Mouse (Mus musculus): ENCODE measurements around the gene Sbk2. TPM values are rescaled to one million over a fixed set of nuclear protein-coding genes. Genes with fewer than 3 reads are reported as not detected.

Sbk2 gene
- polyA plus RNA-seq (2021; fragmentation: Nextera tagmentation): 0.31 and 0.74 TPM in 2 replicates
- long read RNA-seq, experiment 1, partial matches to known transcripts: 0 of 1 reads
- long read RNA-seq, experiment 1, other reads (novel, unspliced or antisense): 1 of 1 reads
- long read RNA-seq, experiment 2: 0 reads

DNA sequence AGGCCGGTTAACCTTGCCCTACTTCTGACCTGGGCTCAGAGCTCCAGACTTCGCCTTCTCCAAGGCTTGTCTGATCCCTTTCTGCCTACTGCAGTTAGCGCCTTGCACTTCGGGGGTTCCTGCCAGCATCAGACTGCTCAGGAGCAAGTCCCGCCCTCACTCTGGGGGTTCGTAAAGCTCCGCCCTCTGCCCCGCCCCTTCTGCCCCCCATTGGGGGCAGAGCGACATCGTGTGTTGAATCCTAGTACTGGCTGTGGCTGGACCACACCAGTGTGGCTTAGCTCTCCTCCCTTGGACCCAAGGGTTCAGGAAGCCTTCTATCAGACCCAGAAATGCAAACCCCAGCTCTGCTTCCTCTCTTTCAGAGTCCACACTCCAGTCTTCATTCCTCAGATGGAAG is at the start of gene Sbk2:
Gene Sbk2, minus strand, starts transcription at position 135 of the 400 bp plus-strand sequence.

DNA sequence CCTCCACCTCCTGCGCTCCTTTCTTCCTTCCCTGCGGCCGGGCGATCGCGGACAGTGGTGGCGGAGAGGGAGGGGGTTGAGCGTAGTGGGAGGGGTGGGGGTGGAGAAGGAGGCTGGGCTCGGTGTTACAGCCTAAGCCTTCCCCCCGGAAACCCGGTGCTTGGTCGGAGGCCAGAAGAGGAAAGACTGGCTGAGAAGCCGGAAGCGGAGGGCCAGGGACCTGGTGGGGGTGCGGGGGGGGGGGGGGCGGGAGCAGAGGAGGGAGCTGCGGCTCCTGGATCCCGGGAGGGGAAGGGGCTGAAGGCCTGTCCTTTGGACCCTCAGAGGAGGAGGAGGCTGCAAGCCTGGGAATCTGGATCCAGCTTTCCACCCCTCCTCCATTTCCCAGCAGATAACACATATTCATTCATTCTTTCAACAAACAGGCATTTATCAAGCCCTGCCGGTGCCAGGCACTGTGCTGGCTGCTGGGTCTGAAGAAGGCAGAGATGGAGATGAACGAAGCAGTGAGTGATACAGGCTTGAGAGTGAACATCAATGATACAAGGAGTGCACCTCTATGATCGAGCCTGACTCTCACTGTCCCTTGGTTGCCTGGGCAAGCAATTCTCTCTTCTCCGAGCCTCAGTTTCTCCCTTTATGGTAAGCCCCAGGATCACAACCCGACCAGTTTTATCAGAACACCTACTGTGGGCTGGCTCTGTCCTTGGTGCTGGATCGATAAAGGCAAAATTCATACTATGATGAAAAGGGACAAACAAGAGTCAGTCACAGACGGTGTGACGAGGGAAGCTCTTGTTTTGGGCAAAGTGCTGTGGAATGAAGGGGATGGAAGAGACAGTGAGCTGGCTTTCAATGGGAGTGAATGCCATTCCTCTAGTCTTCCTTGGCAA is 32.0 kb upstream of the Sbk2 start, which contains the start of gene Zfp579:
Gene Zfp579, minus strand, starts transcription at position 156 of the 893 bp plus-strand sequence.

DNA sequence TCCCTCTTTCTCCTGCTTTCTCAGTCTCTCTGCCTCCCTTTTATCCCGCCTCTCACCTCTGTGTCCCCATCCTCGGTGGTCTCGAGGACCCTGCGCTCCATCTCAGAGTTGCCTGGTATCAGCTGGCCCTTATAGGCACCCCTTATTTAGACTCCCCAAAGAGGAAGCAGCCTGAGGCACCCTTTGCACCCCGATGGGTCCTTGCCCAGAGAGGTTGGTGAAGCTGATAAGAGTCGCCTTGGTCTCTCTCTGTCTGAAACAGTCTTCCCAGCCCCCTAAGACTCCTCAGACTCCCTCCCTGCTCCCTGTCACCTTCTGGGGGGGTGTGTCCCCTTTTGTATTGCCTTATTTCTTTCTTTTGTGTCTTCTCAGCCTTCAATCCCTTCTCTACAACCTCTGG is 6.9 kb upstream of the Sbk2 start, which contains the start of gene Sbk3:
Gene Sbk3, minus strand, starts transcription at position 101 of the 400 bp plus-strand sequence.

DNA sequence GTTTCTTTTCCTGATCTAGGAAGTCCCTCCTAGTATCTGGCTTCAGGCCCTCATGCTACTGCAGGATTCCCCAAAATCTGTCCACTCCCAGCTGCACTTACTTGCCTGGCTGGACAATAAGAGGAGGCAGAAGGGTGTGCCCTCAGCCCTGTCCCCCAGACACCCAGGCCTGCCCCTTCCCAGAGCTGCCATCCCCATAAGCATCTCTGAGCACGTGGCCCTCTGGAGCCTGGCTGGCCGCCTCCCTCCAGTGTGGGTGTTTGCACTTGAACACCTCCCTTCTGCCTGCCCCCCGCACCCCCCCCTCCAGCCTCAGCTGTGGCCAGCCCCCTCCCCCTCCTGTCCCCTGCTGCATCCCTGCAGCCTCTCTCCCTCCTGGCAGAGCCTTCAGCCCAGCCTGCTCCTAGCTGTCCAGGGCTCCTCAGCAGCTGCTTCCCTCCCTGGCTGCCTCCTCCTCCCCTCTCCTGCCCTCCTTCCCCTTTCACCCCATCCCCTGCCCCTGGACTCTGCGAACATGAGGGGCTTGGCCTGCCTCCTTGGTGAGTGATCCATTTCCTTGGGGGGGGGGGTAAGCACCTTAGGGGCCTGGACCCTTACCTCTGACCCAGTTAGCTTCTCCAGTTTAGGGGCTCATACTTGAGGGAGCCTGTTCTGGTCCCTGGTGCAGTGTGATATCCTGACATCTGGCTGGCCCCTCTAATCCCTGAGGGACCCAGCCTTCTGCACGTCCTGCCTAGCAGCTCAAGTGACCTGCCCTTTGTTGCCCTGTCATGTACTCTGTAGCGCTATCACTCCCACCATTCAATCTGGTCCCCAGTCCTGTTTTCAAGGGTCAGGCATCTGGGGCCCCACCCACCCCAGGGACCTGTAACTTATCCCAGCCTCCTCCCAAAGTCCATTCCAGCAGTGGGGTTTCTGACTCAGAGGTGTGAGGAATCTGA is 38.5 kb downstream of the Sbk2 start, which contains the start of gene Ssc5d:
Gene Ssc5d, plus strand, starts transcription at position 345 of the 941 bp plus-strand sequence.

DNA sequence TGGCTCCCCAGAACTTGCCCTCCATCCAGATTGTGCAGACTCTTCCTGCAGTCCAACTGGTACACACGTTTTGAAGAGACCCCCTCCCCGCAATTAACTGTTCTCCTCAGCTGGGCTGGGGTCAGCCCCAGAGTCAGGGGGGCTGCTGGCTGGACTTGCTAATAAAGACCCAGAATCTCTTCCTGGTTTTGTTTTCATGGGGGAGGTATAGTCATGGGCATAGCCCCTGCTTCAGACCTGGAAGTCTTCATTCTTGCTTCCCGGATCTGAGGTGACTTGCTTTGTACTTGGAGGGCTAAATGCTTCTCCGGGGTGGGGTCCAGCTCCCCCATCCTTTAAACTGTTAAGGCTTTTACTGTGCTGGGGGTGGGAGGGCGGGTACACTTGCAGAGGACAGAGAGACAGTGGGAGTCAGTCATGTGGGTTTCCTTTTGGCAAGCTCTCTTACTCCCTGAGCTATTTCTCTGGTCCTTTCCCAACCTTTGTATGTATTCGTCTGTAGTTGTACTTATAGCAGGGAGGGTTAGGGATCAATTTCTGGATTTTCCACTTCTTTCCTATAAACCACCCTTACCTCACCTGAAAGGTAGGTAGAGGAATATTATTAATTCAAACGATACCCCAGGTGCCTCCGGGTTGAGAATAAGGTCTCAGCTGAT is 42.3 kb downstream of the Sbk2 start, which contains the start of gene Nat14:
Gene Nat14, plus strand, starts transcription at position 205 of the 659 bp plus-strand sequence.

DNA sequence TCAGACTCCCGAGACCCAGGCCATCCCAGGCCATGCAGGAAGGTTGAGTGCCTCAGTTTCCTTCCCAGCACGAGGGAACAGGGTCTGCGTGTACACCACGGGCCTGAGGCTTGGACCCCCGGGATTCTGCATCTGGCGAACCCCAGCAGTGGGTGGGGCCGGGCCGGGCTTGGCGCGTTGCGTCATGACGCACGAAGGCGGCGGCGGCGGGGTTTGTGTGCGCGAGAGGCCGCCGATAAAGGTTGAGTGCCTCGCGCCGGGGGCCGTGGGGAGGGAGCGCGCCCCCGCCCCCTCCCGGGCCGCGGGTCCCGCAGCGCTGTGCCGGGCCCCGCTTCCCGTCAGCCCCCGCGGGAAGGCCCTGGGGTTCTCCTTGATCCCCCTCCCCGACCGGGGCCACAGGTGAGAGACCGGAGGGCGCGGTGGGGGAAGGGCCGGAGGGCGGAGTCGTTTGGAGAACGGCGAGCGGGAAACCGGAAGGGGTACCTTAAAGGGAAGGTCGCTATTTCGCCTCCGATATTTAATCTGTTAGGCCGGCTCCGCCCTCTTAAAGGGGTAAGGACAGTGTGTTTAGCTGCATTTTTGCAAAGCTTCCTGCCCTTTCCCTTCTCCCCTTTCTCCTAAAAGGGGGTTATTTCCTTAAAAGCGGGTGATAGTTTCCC is 49.1 kb downstream of the Sbk2 start, which contains the start of gene Zfp628:
Gene Zfp628, plus strand, starts transcription at position 211 of the 659 bp plus-strand sequence.

DNA sequence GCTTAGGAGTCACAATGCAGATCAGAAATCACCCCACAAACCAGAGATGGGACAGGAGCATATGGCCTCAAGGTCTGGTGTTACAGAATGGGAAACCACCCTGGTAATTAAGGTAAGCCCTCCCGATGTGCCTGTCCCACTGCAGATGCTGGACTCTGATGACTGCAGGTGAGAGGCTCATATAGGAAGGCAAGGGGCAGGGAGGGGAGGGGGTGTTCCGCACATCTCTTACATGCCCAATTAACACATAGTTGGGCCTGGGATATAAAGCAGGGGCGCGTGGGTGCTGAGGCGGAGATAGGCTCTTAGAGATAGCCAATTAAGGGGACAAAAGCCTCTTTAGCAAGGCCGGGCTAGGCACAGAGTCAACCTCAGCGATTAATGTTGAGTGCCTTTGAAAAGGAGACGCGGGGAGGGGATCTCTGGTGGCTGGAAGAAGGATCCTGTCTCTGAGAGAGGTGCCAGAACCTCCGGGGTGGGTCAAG is 57.7 kb downstream of the Sbk2 start, which contains the start of gene Gm36210:
Gene Gm36210, minus strand, starts transcription at position 51 of the 485 bp plus-strand sequence.

Other genes starting within 250 kb of the Sbk2 start
- gene Tmem150b, start 239.2 kb downstream of the Sbk2 start, polyA plus RNA-seq (2021; fragmentation: Nextera tagmentation): not detected in 2 replicates
- 4.3 and 4.5 TPM in 2 replicates for gene Kmt5c, start 224.3 kb downstream of the Sbk2 start, polyA plus RNA-seq (2021; fragmentation: Nextera tagmentation)
- gene Cox6b2, start 211.3 kb downstream of the Sbk2 start, polyA plus RNA-seq (2021; fragmentation: Nextera tagmentation): 19.8 and 42.8 TPM in 2 replicates
- not detected in 2 replicates for gene Fam71e2, start 193.1 kb downstream of the Sbk2 start, polyA plus RNA-seq (2021; fragmentation: Nextera tagmentation)
- 0.18 and 0.45 TPM in 2 replicates for gene Il11, start 181.5 kb downstream of the Sbk2 start, polyA plus RNA-seq (2021; fragmentation: Nextera tagmentation)
- not detected in 2 replicates for gene Tmem190, start 181.5 kb downstream of the Sbk2 start, polyA plus RNA-seq (2021; fragmentation: Nextera tagmentation)
- 7.2 and 9.5 TPM in 2 replicates for gene Tmem238, start 174.8 kb downstream of the Sbk2 start, polyA plus RNA-seq (2021; fragmentation: Nextera tagmentation)
- gene Rpl28, start 171.5 kb downstream of the Sbk2 start, polyA plus RNA-seq (2021; fragmentation: Nextera tagmentation): 1,085 and 1,204 TPM in 2 replicates
- gene Ube2s, start 151.8 kb downstream of the Sbk2 start, polyA plus RNA-seq (2021; fragmentation: Nextera tagmentation): 16.3 and 20.3 TPM in 2 replicates
- 11.7 and 13.1 TPM in 2 replicates for gene Shisa7, start 119.7 kb downstream of the Sbk2 start, polyA plus RNA-seq (2021; fragmentation: Nextera tagmentation)
- gene Isoc2b, start 94.1 kb downstream of the Sbk2 start, polyA plus RNA-seq (2021; fragmentation: Nextera tagmentation): 17.0 and 20.1 TPM in 2 replicates
- gene Isoc2a, start 87.3 kb downstream of the Sbk2 start, polyA plus RNA-seq (2021; fragmentation: Nextera tagmentation): 0.87 and 0.94 TPM in 2 replicates
- gene Gm36210, start 57.9 kb downstream of the Sbk2 start, polyA plus RNA-seq (2021; fragmentation: Nextera tagmentation): 0.14 and 0.29 TPM in 2 replicates
- gene Zfp628, start 49.2 kb downstream of the Sbk2 start, polyA plus RNA-seq (2021; fragmentation: Nextera tagmentation): 0.75 and 0.93 TPM in 2 replicates
- 136 and 147 TPM in 2 replicates for gene Nat14, start 42.4 kb downstream of the Sbk2 start, polyA plus RNA-seq (2021; fragmentation: Nextera tagmentation)
- gene Ssc5d, start 38.6 kb downstream of the Sbk2 start, polyA plus RNA-seq (2021; fragmentation: Nextera tagmentation): 0.04 and 0.05 TPM in 2 replicates
- 0.08 and 0.15 TPM in 2 replicates for gene Sbk3, start 6.8 kb upstream of the Sbk2 start, polyA plus RNA-seq (2021; fragmentation: Nextera tagmentation)
- gene Zfp579, start 31.8 kb upstream of the Sbk2 start, polyA plus RNA-seq (2021; fragmentation: Nextera tagmentation): 6.2 and 8.0 TPM in 2 replicates
- gene Zfp524, start 50.0 kb upstream of the Sbk2 start, polyA plus RNA-seq (2021; fragmentation: Nextera tagmentation): 11.0 and 13.9 TPM in 2 replicates
- gene Fiz1, start 50.3 kb upstream of the Sbk2 start, polyA plus RNA-seq (2021; fragmentation: Nextera tagmentation): 13.3 and 16.7 TPM in 2 replicates
- gene Gm44973, start 51.1 kb upstream of the Sbk2 start, polyA plus RNA-seq (2021; fragmentation: Nextera tagmentation): 0.31 TPM in 1 of 2 replicates, not detected in the other
- gene Zfp865, start 56.0 kb upstream of the Sbk2 start, polyA plus RNA-seq (2021; fragmentation: Nextera tagmentation): 1.5 and 2.0 TPM in 2 replicates
- gene Ccdc106, start 56.1 kb upstream of the Sbk2 start, polyA plus RNA-seq (2021; fragmentation: Nextera tagmentation): 65.2 and 75.8 TPM in 2 replicates
- gene 4632433K11Rik, start 69.7 kb upstream of the Sbk2 start, polyA plus RNA-seq (2021; fragmentation: Nextera tagmentation): not detected in 2 replicates
- gene Zfp784, start 74.0 kb upstream of the Sbk2 start, polyA plus RNA-seq (2021; fragmentation: Nextera tagmentation): 3.1 and 3.3 TPM in 2 replicates
- gene Zfp580, start 87.1 kb upstream of the Sbk2 start, polyA plus RNA-seq (2021; fragmentation: Nextera tagmentation): 4.2 and 4.7 TPM in 2 replicates
- gene U2af2, start 97.7 kb upstream of the Sbk2 start, polyA plus RNA-seq (2021; fragmentation: Nextera tagmentation): 5.4 and 5.7 TPM in 2 replicates
- 65.5 and 92.3 TPM in 2 replicates for gene Epn1, start 115.8 kb upstream of the Sbk2 start, polyA plus RNA-seq (2021; fragmentation: Nextera tagmentation)
- not detected in 2 replicates for gene Rfpl4, start 152.5 kb upstream of the Sbk2 start, polyA plus RNA-seq (2021; fragmentation: Nextera tagmentation)
- 0.88 and 1.2 TPM in 2 replicates for gene Rasl2-9, start 161.5 kb upstream of the Sbk2 start, polyA plus RNA-seq (2021; fragmentation: Nextera tagmentation)
- gene Vmn1r55, start 185.3 kb upstream of the Sbk2 start, polyA plus RNA-seq (2021; fragmentation: Nextera tagmentation): not detected in 2 replicates
- not detected in 2 replicates for gene Vmn1r56, start 232.3 kb upstream of the Sbk2 start, polyA plus RNA-seq (2021; fragmentation: Nextera tagmentation)